Mouse (Mus musculus) G1E (cell line): ENCODE results near the gene Tbc1d5.

ENCODE experiments used
- CTCF ChIP-seq: IDR thresholded peaks from 2 replicates; pipeline ENCODE4 v1.5.1; 2012; ENCODE audit warnings: low read depth, low read length, inconsistent platforms, mixed read lengths
- GATA1 ChIP-seq: IDR thresholded peaks from 2 replicates; pipeline ENCODE4 v1.6.1; 2012; ENCODE audit warnings: borderline replicate concordance, low read length, inconsistent platforms, mixed read lengths
- POLR2AphosphoS5 ChIP-seq: IDR thresholded peaks from 2 replicates; pipeline ENCODE4 v1.6.1; 2012; ENCODE audit warnings: low read depth, low read length, inconsistent platforms; ENCODE audit not compliant: insufficient replicate concordance
- TAL1 ChIP-seq: conservative IDR thresholded peaks from 2 replicates; pipeline ENCODE4 v1.6.1; 2012; ENCODE audit warnings: low read depth, low read length, inconsistent platforms, mixed read lengths

- TF ChIP-seq GATA1, result no peak
- no peak for TF ChIP-seq CTCF
- TF ChIP-seq TAL1, result no peak
- TF ChIP-seq POLR2AphosphoS5, result no peak
Measured at GRCm38 (mm10) chr17:50813580-50813979, 365.6 kb downstream of the Tbc1d5 start.
